Mouse (Mus musculus) urinary bladder, postnatal 10 days (tissue): ENCODE results near the gene Ush2a.

Experiments
- DNase-seq: peaks from one replicate; pipeline ENCODE4 v3.0.0; 2022; ENCODE audit warnings: low spot score

The Ush2a gene

DNA sequence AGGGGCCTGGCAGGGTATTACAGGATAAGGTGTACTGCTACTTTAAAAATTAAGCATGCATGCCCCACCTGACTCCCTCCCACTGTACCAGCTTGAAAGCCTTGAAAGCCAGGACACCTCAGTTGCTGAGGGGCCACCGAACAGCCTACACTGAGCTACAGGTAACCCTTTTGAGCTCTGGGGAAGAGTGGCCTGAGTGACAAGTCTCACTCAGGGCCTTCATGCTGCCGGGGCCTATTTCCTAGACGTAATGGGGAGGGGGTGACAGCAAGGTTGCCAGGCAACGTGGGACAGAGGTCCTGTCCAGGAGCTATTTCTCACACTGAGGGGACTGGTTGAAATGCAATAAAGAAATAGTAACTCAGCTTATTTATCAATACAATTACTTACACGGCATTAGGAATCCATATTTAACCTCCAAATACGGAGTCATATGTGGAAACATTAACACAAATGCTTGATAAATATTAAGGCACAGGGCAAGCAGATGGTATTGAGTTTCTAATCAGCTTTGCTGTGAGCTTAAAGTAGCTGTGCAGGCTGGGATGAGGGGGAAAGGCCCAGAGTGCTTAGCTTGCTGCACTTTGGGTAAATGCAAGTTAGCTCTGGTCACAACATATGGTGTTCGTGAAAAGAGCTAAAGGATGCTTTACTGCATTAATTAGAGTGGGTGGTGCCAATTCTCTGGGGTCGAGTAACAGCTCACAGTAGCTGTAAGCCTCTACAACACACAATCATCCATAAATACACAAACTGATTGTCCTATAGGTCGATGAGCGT is at the start of gene Ush2a:
Gene Ush2a (plus strand): TSS at position 121 of the 780 bp plus-strand sequence.
- DNase-seq = no peak

DNA sequence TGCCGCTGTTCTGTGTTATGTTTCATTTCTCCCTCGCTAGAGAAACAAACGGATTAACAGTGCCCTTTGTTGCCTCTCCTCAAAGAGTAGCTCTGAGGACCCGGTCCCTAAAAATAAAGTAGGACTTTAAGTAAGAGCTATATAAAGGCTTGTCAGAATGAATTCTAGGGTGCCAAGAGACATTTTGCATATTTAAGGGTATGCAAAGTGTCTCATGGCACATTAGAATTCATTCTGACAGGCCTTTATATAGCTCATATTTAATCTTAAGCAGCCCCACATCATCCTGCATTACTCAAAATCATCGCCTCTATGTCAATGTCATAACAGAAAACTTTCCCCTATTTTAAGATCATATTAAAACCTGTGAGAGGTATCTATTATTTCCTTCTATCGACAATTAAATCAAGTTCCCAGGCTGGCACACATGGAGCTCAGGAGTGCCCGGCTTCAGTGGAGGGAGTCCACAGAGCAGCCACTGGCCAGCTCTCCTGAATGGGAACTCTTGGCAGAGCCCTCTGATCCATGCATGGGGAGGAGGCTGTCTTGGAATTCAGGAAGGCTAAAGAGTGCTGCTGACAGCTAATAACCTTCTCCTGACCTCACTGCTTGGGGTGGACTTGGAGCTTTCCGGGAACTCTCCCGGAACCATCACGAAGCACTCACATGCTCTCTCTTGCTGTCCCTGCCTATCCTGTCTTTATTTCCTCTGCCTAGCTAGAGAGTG is 46.8 kb upstream of the Ush2a start:
- DNase-seq = no peak

DNA sequence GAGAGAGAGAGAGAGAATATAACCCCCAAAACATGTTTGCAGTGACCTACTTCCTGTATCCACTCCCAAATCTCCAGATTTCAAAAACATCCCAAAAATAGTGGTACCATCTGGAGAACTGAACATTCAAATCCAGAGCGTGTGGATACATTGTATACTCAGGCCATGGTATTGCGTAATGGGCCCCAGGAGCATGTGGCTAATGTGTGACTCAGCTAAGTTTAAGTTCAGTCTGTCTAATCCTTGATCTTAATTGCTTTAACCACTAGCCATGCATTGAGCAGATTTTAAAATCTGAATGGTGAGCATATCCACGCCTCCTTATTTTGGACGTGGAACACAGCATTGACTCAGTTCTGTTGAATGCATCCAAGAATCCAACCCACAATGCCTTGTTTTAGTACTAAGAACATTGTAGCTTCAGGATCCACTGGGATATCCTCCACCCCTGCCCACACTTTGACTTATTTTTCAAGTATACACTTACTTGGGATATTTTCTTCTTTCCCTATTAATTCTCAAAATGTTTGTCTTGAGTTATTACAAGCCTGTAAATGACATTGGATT is 40.5 kb upstream of the Ush2a start:
- no peak for DNase-seq

DNA sequence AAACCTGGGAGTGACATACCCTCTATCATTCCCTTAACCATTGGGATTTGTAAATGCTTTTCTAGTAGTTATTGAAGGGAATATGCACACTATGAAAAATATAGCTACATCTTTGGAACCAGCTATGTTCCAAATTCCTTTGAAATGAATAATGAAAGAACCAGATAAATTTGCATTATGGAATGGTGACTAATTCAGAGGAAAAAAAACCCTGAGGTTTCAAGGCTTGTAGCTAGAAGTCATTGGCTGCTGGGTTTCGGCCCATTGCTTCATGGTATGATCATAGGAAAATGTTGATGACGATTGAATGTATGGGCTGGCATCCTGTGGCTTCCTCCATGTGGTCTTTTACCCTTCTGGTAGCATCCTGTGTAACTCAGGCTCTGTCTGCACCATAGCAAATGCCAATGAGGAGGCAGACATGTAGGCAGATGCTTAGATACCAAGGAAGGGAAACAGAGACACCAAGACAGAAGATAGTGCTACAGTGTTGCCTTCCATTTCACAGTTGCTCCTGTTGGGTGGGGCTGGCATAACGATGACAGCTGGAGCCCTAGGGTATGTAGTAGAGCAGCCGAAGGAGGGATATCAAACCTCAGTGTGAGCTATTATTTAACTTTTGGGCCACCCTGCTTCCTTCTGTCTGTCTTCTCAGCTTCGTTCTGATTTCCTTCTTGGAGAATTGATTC is 28.6 kb upstream of the Ush2a start:
- no peak for DNase-seq

DNA sequence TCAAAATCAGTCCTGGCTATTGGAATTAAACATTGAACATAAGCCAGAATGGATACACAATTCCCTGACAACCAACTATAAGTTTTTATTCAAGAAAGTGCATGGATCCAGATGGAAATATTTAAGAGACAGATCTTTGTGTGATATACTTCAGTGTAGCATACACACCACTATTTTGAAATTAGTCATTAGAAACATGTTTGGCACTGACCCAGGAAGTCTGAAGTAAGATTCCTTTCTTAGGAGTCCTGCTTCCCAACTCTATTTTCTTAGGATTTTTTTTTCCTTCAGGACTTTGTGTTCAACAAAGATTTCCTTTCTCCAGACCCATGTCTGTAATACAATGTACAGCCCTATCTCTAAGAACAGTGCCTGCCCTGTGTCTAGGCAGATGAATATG is 23.2 kb upstream of the Ush2a start:
- DNase-seq = no peak

DNA sequence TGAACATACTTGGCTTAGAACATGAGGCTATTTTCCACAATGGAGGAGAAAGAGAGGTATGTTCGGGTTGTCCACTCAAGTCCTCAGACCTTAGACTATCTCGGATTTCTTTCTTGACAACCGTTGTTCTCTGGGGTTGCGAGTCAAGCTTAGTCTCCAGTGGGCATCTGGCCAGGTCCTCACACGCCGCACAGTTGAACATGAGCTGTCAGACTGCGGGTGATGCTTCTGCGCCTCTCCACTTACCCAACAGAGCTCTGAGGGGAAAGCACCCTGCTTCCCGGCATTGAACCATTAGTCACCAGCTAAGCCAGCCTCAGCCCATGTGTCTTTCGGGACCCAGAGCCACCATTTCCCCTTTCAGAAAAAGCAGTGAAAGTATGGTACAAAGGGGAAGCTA is 20.1 kb upstream of the Ush2a start:
- no peak for DNase-seq

DNA sequence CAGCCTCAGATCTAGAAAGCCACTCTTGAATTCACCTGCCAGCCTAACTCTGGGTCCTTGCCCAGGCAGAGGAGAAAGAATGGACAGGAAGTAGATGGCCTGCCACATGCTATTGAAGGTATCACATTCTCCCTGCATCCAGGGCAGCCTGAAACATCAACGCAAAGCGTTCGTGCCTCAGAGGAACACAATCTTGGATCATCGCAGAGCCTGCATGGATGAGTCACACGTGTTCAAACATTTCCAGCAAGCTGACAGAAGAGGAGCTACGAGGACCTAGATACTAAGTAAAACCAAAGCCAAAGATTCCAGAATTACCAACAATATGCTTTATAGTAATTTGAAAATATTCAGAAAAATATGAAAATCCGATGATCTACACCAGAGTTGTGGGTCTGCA is 4.3 kb upstream of the Ush2a start:
- no peak for DNase-seq

DNA sequence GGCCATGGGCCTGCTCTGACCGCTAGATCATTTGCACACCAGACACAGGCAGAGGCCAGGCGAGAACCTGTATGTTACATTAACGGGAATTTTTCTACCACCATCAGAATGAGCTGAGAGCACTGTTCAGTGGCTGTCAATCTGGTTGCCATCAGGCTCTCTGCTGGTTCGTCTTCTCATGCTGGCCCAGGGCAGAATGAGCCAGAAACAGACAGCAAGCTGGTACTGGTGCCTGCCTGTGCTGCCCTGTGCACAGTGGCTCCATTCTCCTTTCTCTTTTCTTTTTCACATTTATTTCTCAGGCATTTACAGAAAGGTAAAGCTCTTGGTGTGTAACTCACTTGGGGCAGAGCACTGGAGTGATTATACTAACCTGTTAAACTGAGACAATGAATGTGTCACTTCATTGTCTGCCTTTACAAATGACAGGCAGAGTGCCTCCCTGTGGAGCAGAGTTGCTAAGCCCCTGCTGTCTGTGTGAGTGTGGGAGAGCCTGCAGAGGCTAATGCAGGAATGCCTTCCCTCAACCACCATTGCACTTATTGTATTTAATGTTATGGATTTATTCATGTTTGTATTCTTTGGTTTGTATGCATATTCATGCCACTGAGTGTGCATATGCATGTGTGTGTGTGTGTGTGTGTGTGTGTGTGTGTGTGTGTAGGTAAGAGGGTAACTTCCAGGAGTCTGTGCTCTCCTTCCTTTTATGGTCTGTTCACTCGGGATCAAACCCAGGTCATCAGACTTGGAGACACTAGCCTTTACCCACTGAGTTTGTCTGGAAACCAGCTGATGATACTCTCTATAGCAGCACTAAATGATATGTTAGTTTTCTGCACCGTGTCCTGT is 1.3 kb upstream of the Ush2a start:
- no peak for DNase-seq

DNA sequence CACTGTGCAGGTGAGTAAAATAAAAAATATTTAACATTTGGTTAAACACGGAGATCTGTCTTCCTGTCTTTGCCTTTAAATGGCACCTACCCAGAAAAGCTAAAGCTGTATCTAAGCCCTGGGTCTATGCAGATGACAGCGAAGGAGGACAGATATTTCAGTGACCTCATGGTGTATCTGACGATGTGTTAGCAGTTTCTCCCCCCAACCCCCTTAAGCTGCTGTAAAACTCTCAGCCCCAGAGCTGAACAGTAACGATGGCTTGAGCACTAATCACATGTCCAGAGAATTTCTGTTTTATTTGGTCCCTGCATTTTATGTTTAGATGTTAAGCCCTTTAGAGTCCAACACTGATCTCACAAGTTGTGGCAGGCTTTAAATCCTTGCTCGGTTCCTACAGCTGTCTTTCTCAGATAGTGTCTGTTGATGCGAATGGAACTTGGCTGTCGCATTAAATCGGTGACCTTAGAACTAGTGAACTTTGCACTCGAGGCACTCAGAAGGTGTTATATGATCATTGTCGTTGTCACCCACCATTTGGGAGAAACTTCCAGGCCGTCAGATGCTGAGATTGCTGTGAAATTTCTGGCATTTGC is 5.4 kb downstream of the Ush2a start:
- no peak for DNase-seq

DNA sequence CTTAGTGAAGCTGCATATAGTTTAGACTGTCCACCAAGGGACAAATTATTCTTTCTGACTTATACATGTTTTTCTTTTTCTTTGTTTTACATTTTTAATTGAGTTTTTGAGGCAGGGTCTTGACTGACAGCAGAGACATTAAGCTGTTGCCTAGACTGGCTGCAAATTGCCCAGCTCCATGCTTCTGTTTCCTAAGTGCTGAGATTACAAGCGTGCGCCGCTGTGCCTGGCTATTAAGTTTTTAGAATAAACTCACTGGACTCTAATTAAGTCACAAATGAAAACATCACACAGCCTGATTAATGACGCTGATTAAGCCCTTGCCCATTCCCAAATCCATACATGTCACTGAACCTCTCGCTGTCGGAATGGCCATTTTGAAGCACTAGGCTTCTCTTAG is 7.2 kb downstream of the Ush2a start:
- DNase-seq = no peak

DNA sequence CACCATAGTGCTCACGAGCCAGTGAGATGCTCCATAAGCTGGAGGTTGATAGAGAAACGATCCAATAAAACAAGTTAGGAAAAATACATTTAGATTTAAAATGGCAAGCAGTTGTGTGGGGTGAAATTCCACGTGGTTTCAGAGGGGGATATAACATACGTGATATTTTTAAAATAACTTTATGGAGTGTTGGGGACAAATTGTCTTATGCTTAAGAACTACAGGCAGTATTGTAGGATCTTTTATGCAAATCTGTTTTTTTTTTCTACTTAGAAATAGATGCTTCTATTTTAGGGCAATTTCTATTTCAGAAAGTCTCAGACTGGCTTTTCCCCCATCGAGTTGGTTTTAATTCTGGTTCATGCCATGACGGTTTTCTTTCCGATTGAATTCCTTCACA is 51.5 kb downstream of the Ush2a start:
- DNase-seq = no peak

DNA sequence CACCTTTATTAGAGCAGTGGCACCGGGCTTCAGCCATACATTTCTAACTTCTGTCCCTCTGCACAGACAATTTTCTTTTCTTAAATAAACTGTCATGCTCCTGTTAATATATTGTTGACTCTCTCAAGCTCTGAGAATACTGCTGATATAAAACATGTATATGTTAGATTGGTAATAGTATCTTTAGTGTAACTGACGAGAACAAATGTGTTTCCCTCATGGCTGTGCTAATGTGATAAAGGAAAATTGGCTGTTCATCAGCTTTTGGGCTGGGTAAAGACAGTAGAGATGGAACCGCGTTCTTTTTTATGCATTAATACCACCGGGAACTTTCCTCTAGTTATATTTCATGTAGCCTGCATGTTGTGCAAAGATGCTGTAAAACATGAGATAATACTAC is 54.8 kb downstream of the Ush2a start:
- no peak for DNase-seq

DNA sequence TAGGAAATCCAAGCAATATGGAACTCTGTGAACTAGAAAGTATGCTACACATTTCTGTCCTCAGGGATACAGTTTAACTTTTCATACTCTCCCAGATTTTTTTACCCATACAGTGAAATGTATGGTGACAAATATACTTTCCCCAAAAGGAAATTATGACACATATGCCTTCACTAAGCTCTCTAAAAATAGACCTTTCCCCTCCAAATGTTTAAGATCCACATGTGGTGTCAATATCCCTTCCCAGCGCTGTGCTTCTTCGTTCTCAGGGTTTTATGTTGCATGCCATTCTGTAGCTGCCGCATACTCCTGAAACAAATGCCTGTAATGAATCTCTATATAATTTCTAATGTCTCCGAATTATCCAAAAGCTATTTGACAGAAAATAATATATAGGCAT is 58.4 kb downstream of the Ush2a start:
- no peak for DNase-seq

DNA sequence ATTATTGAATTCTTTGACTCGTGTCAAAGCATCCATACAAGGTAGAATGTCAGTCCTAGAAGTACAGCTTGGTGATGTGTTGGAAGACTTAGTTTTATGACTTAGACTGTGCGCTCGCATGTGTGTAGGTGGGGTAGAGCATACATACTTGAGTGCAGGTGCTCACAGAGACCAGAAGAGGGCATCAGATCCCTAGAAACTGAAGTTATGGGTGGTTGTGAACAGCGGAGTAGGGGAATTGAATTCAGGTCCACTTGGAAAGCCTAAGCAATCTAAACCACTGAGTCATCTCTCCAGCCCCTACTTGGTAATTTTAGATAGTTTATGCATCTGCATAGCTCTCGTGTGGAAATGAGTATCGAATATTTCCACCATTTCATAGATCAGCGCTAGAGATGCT is 59.7 kb downstream of the Ush2a start:
- no peak for DNase-seq

DNA sequence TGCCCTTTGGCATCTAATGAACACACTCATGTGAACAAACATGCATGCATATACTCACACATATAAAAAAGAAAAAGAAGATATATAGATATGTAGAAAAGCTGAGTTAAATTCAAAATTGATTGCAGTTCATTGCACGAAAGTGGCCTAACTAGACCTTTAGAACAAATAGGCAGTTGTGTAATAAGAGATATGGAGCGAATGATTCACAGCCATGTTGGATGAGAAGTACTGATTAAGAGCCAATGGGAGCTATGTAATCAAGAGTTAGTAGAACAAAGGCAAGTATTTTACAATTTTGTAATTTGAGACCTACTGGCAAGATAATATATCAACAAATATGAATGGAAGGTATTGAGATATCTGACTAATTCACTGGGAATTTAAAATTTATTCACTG is 68.6 kb downstream of the Ush2a start:
- DNase-seq = no peak

DNA sequence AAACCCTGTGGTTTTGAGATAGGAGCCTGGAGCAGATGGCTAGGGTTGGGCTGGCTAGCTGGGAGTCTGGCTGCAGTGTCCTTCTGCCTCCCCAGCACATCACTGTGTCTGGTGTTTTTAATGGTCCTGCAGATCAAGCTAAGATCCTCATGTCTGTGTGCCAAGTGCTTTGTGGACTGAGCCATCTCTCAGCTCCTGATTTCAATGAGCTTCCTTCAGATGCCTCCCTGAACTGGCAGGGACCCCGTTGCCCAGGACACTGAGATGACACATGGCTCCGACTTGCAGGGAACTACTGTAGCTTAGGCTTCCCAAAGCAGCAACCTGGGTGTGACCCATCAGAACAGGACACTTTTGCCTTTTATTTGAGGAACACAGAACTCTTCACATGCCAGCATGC is 72.1 kb downstream of the Ush2a start:
- no peak for DNase-seq

DNA sequence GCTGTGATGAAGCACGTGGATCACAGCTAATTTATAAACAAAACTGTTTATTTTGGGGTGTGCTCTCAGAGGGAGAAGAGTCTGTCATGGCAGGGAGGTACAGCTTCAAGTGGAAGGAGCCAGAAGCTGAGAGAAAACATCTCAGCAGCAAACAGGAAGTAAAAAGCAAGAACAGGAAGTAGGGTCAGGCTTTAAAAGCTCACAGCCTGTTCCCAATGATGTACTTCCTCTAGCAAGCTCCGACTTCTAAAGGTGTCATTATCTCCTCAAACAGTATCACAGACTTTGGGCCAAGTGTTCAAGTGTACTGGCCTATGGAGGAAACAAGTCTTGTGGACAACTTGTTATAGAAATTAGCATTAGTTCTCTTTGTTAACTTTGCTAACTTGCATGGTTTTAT is 85.9 kb downstream of the Ush2a start:
- DNase-seq = no peak

DNA sequence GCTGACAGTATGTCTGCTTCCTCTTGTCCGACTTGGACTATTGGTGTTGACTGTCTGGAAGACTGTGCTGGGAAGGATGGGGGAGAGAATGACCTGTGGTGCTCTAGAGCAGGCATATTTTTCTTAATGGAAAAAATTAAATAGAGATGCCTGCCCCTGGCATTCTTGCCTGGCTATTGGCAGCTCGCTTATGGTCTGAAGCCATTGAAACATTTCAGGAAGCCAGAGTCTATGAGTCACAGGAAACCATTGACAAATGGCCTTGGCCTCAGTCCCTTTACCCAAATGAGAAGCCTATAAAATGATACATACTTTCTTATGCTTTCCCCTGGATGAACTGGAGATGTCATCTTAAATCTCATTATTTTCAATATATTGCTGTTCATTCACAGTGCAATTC is 92.9 kb downstream of the Ush2a start:
- DNase-seq = no peak

DNA sequence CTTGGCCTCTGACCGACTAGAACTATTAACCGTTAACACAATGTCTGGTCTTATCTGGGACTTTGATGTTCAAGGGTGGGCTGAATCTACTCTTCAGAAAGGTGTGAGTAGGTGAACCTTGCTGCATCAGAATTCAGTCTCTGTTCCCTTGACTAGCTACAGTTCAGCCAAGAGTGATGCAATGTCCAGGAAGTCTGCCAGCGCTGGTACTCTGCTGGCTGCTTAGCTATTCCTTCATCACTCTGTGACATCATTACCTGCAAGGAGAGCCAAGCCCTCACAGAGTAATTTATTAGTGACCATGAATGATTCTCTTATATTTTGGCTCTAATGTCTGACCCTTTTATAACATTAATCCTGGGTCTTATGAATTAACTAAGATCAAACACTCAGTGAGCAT is 101.7 kb downstream of the Ush2a start:
- DNase-seq = no peak

DNA sequence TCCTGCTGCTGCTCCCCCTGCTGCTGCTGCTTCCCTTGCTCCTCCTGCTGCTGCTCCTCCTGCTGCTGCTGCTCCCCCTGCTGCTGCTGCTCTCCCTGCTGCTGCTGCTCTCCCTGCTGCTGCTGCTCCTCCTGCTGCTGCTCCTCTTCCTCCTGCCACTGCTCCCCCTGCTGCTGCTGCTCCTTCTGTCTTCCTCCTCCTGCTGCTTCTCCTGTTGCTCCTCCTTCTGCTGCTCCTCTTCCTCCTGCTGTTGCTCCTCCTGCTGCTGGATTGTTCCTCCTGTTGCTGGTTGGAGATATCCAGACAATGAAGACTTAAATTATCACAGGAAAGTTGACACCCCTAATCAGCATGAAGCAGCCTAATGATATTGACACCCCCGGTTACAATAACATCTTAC is 123.4 kb downstream of the Ush2a start:
- DNase-seq = no peak

DNA sequence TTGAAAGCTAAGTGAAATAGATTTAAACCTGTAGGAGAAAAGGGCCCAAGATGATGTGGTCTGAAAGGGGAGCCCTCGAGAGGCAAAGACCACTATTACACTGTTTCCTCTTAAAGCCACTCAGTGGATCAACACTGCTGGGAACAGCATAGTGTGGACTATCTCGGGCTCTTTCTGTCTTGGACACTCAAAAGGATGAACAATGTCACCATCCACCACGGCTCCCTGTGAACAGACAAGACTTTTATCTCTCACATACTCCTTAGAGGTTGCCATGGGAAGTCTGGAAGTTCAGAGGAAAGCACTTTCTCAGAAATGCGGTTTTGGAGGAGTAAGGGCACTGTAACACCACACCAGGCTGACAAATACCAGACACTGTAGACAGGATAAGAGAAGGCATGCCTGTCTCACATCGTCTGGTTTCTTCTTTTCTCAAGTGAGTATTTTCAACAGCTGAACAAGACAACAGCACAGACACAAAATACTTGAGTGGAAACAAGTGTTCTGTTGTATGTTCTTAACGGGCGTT is 124.0 kb downstream of the Ush2a start:
- DNase-seq = no peak
